Mouse (Mus musculus): ENCODE measurements around the gene Flrt3.

Flrt3 gene

GRCm38 (mm10) chr2:140670963-140671702 lies at the start of gene Flrt3:
Gene Flrt3, minus strand, starts transcription at chr2:140671469.
- DNase-seq (ENCODE audit: low spot score in 2 of 2), result peak; percentile 77 to 79

- DNase-seq (ENCODE audit: low spot score in 2 of 2), result no peak
Observed at GRCm38 (mm10) chr2:140717407-140717806, 46.1 kb upstream of the Flrt3 start.

- no peak for DNase-seq (ENCODE audit: low spot score in 2 of 2)
Observed at GRCm38 (mm10) chr2:140715822-140716221, 44.6 kb upstream of the Flrt3 start.

- DNase-seq (ENCODE audit: low spot score in 2 of 2), result no peak
Observed at GRCm38 (mm10) chr2:140707550-140707949, 36.3 kb upstream of the Flrt3 start.

- DNase-seq (ENCODE audit: low spot score in 2 of 2), result no peak
Observed at GRCm38 (mm10) chr2:140705278-140705677, 34.0 kb upstream of the Flrt3 start.

- DNase-seq (ENCODE audit: low spot score in 2 of 2), result no peak
Observed at GRCm38 (mm10) chr2:140704146-140704545, 32.9 kb upstream of the Flrt3 start.

GRCm38 (mm10) chr2:140703377-140703776 lies 32.1 kb upstream of the Flrt3 start:
- no peak for DNase-seq (ENCODE audit: low spot score in 2 of 2)

GRCm38 (mm10) chr2:140698585-140698984 lies 27.3 kb upstream of the Flrt3 start:
- DNase-seq (ENCODE audit: low spot score in 2 of 2), result no peak

- DNase-seq (ENCODE audit: low spot score in 2 of 2), result no peak
Observed at GRCm38 (mm10) chr2:140693845-140694244, 22.6 kb upstream of the Flrt3 start.

GRCm38 (mm10) chr2:140692461-140692860 lies 21.2 kb upstream of the Flrt3 start:
- DNase-seq (ENCODE audit: low spot score in 2 of 2), result no peak

- no peak for DNase-seq (ENCODE audit: low spot score in 2 of 2)
Observed at GRCm38 (mm10) chr2:140691403-140691802, 20.1 kb upstream of the Flrt3 start.

GRCm38 (mm10) chr2:140690906-140691305 lies 19.6 kb upstream of the Flrt3 start:
- no peak for DNase-seq (ENCODE audit: low spot score in 2 of 2)

- DNase-seq (ENCODE audit: low spot score in 2 of 2), result no peak
Observed at GRCm38 (mm10) chr2:140676728-140677127, 5.5 kb upstream of the Flrt3 start.

- no peak for DNase-seq (ENCODE audit: low spot score in 2 of 2)
Observed at GRCm38 (mm10) chr2:140673466-140673865, 2.2 kb upstream of the Flrt3 start.

GRCm38 (mm10) chr2:140670457-140670856 lies 812 bp downstream of the Flrt3 start:
- peak in 1 of 2 experiments; percentile 26 for DNase-seq (ENCODE audit: low spot score in 2 of 2)

GRCm38 (mm10) chr2:140669786-140670185 lies 1.5 kb downstream of the Flrt3 start:
- no peak for DNase-seq (ENCODE audit: low spot score in 2 of 2)

GRCm38 (mm10) chr2:140669081-140669480 lies 2.2 kb downstream of the Flrt3 start:
- DNase-seq (ENCODE audit: low spot score in 2 of 2), result no peak

- DNase-seq (ENCODE audit: low spot score in 2 of 2), result peak; percentile 62 to 68
Observed at GRCm38 (mm10) chr2:140668311-140668710, 3.0 kb downstream of the Flrt3 start.

- no peak for DNase-seq (ENCODE audit: low spot score in 2 of 2)
Observed at GRCm38 (mm10) chr2:140667261-140668047, 3.8 kb downstream of the Flrt3 start.

GRCm38 (mm10) chr2:140666846-140667245 lies 4.4 kb downstream of the Flrt3 start:
- no peak for DNase-seq (ENCODE audit: low spot score in 2 of 2)

GRCm38 (mm10) chr2:140664381-140664780 lies 6.9 kb downstream of the Flrt3 start:
- DNase-seq (ENCODE audit: low spot score in 2 of 2), result no peak

- DNase-seq (ENCODE audit: low spot score in 2 of 2), result no peak
Observed at GRCm38 (mm10) chr2:140662673-140663072, 8.6 kb downstream of the Flrt3 start.

- DNase-seq (ENCODE audit: low spot score in 2 of 2), result no peak
Observed at GRCm38 (mm10) chr2:140653978-140654377, 17.3 kb downstream of the Flrt3 start.

Measured in urinary bladder, postnatal 4 days (tissue).